Mouse (Mus musculus) monocyte, adult 5-6 weeks (primary cell): ENCODE results near the gene Trim56. TPM values are rescaled to one million over a fixed set of nuclear protein-coding genes. Genes with fewer than 3 reads are reported as not detected.

Experiments used
- total RNA-seq: library from RNA; stranded (forward); fragments of 200-1000, 200-491, 200-594 nt; gene quantifications from 3 replicates; pipeline ENCODE4 v1.2.3, GENCODE M21; 2017

The Trim56 gene
- total RNA-seq, 1 experiment from 2014 or later: 37.9 TPM

Other genes starting within 250 kb of the Trim56 start
- not detected in 3 replicates for gene Col26a1, start 233.0 kb downstream of the Trim56 start, total RNA-seq
- 2.3 to 8.5 TPM (median 3.4 TPM) in 3 replicates for gene Ift22, start 208.1 kb downstream of the Trim56 start, total RNA-seq
- gene Fis1, start 162.9 kb downstream of the Trim56 start, total RNA-seq: 159 to 216 TPM (median 206 TPM) in 3 replicates
- gene Cldn15, start 149.6 kb downstream of the Trim56 start, total RNA-seq: 1.7 to 5.1 TPM (median 1.8 TPM) in 3 replicates
- gene Plod3, start 129.2 kb downstream of the Trim56 start, total RNA-seq: 193 to 207 TPM (median 205 TPM) in 3 replicates
- 21.8 to 58.2 TPM (median 38.8 TPM) in 3 replicates for gene Znhit1, start 128.2 kb downstream of the Trim56 start, total RNA-seq
- gene Vgf, start 89.8 kb downstream of the Trim56 start, total RNA-seq: not detected in 3 replicates
- gene Ap1s1, start 70.1 kb downstream of the Trim56 start, total RNA-seq: 11.6 to 30.8 TPM (median 18.7 TPM) in 3 replicates
- not detected in 3 replicates for gene Serpine1, start 43.9 kb downstream of the Trim56 start, total RNA-seq
- not detected in 3 replicates for gene Muc3, start 33.1 kb upstream of the Trim56 start, total RNA-seq
- not detected in 3 replicates for gene Muc3a, start 96.2 kb upstream of the Trim56 start, total RNA-seq
- gene Ache, start 171.3 kb upstream of the Trim56 start, total RNA-seq: 0.57 to 1.2 TPM in 2 of 3 replicates, not detected in the other
- 0.64 to 3.0 TPM (median 1.2 TPM) in 3 replicates for gene Ufsp1, start 178.4 kb upstream of the Trim56 start, total RNA-seq
- 250 to 289 TPM (median 261 TPM) in 3 replicates for gene Srrt, start 191.5 kb upstream of the Trim56 start, total RNA-seq
- 2.7 to 4.0 TPM (median 3.2 TPM) in 3 replicates for gene Trip6, start 198.2 kb upstream of the Trim56 start, total RNA-seq
- 24.2 to 30.4 TPM (median 25.2 TPM) in 3 replicates for gene Slc12a9, start 217.4 kb upstream of the Trim56 start, total RNA-seq
- gene Ephb4, start 233.9 kb upstream of the Trim56 start, total RNA-seq: not detected in 3 replicates